Mouse (Mus musculus) midbrain, embryonic 12.5 days (tissue): ENCODE measurements around the gene Lrrc61. TPM values are rescaled to one million over a fixed set of nuclear protein-coding genes. Genes with fewer than 3 reads are reported as not detected.

Experiments used
- ATAC-seq: fragments of 200-750 bp; cut with Nextera tagmentation; 2 replicates; pipeline ENCODE4 v1.8.0; 2017; ENCODE audit warnings: low read depth, moderate TSS enrichment, moderate library complexity; ENCODE audit not compliant: low FRiP score
- H3K27ac ChIP-seq: fragments of 300-500 bp; sonication (generic); replicated peaks from 2 replicates; pipeline ENCODE4 v1.5.1; 2016; ENCODE audit warnings: mild to moderate bottlenecking
- H3K27me3 ChIP-seq: fragments of 300-500 bp; sonication (generic); 2 replicates; pipeline ENCODE4 v1.6.1; 2016; ENCODE audit warnings: mild to moderate bottlenecking
- H3K36me3 ChIP-seq: fragments of 300-500 bp; sonication (generic); 2 replicates; pipeline ENCODE4 v1.6.1; 2016
- H3K4me1 ChIP-seq: fragments of 300-500 bp; sonication (generic); 2 replicates; pipeline ENCODE4 v1.6.1; 2016
- H3K4me2 ChIP-seq: fragments of 300-500 bp; sonication (generic); replicated peaks from 2 replicates; pipeline ENCODE4 v1.6.1; 2016; ENCODE audit warnings: mild to moderate bottlenecking, moderate library complexity
- H3K4me3 ChIP-seq: fragments of 300-500 bp; sonication (generic); 2 replicates; pipeline ENCODE4 v1.5.1; 2016; ENCODE audit warnings: mild to moderate bottlenecking
- H3K9ac ChIP-seq: fragments of 300-500 bp; sonication (generic); replicated peaks from 2 replicates; pipeline ENCODE4 v1.6.1; 2016; ENCODE audit warnings: mild to moderate bottlenecking, moderate library complexity
- H3K9me3 ChIP-seq: fragments of 300-500 bp; sonication (generic); 2 replicates; pipeline ENCODE4 v1.6.1; 2016; ENCODE audit warnings: mild to moderate bottlenecking
- whole genome bisulfite sequencing: fragments of 180-500 bp; shearing (Covaris S2); methylation state at CpG from one replicate; pipeline ENCODE4 v1.1.7; 2016; 5-methylcytosine and 5-hydroxymethylcytosine counted together
- polyA plus RNA-seq: library from polyadenylated mRNA; unstranded; fragments of >200 nt; fragmentation: Nextera tagmentation; extraction: Ambion mirVana; gene quantifications from 2 replicates; pipeline ENCODE4 v1.2.1, GENCODE M21; 2016

The Lrrc61 gene
- polyA plus RNA-seq, 1 experiment from 2014 or later: 18.1 TPM

- Histone ChIP-seq H3K27me3 (no peaks in the 10 kb centered on the region), H3K4me1 (no peaks in the 10 kb centered on the region), H3K9ac (no peak overlapping the region), H3K9me3 (no peaks in the 10 kb centered on the region), H3K36me3 (no peaks in the 10 kb centered on the region), H3K4me2 (no peak overlapping the region), H3K4me3 (no peak overlapping the region), H3K27ac (no peak overlapping the region)
- no peak for ATAC-seq
- WGBS: 74% methylated on average over 5 of the region's 5 CpGs
Measured at GRCm38 (mm10) chr6:48578736-48579135, 24.1 kb downstream of the Lrrc61 start.

GRCm38 (mm10) chr6:48579215-48579648, 24.6 kb downstream of the Lrrc61 start:
- WGBS: 50% methylated on average over 5 of the region's 5 CpGs
- no peak overlapping the region for H3K9ac ChIP-seq
- no peak overlapping the region for H3K27ac ChIP-seq
- no peak overlapping the region for H3K4me2 ChIP-seq
- H3K27me3 ChIP-seq: no peaks in the 10 kb centered on the region
- H3K4me3 ChIP-seq: no peak overlapping the region
- H3K9me3 ChIP-seq: no peaks in the 10 kb centered on the region
- H3K4me1 ChIP-seq: no peaks in the 10 kb centered on the region
- no peaks in the 10 kb centered on the region for H3K36me3 ChIP-seq
- ATAC-seq: no peak

GRCm38 (mm10) chr6:48581257-48581656, 26.7 kb downstream of the Lrrc61 start:
- H3K4me3 ChIP-seq: no peak overlapping the region
- H3K36me3 ChIP-seq: no peaks in the 10 kb centered on the region
- H3K27me3 ChIP-seq: no peaks in the 10 kb centered on the region
- no peaks in the 10 kb centered on the region for H3K4me1 ChIP-seq
- H3K4me2 ChIP-seq: no peak overlapping the region
- WGBS: 26% methylated on average over 3 of the region's 3 CpGs
- no peak for ATAC-seq
- no peaks in the 10 kb centered on the region for H3K9me3 ChIP-seq
- H3K9ac ChIP-seq: no peak overlapping the region
- H3K27ac ChIP-seq: no peak overlapping the region

GRCm38 (mm10) chr6:48582037-48582436, 27.4 kb downstream of the Lrrc61 start:
- no peak overlapping the region for H3K9ac ChIP-seq
- no peaks in the 10 kb centered on the region for H3K9me3 ChIP-seq
- no peak overlapping the region for H3K27ac ChIP-seq
- no peaks in the 10 kb centered on the region for H3K4me1 ChIP-seq
- no peak for ATAC-seq
- WGBS: 73% methylated on average over 3 of the region's 3 CpGs
- H3K27me3 ChIP-seq: no peaks in the 10 kb centered on the region
- no peaks in the 10 kb centered on the region for H3K36me3 ChIP-seq
- H3K4me2 ChIP-seq: no peak overlapping the region
- no peak overlapping the region for H3K4me3 ChIP-seq

GRCm38 (mm10) chr6:48589194-48589750, 34.7 kb downstream of the Lrrc61 start, which contains the start of gene Gm45021:
Gm45021 (plus strand) TSS chr6:48589610.
- Histone ChIP-seq H3K36me3 (no peaks in the 10 kb centered on the region), H3K27ac (no peak within 1 kb of the TSS), H3K4me2 (no peak within 1 kb of the TSS), H3K9ac (no peak within 1 kb of the TSS), H3K27me3 (no peaks in the 10 kb centered on the region), H3K4me1 (0 out of 2 replicates have a peak, but pooled peaks cover 6% of the 10 kb centered on the region), H3K9me3 (no peaks in the 10 kb centered on the region), H3K4me3 (no peak within 1 kb of the TSS)
- ATAC-seq: no peak
- WGBS: 72% methylated on average over 6 of the region's 6 CpGs

- H3K9me3 ChIP-seq: peaks cover 3% of the 10 kb centered on the region; the same call in 1 of the 2 replicates
- no peak overlapping the region for H3K4me2 ChIP-seq
- H3K36me3 ChIP-seq: peaks cover 8% of the 10 kb centered on the region
- no peaks in the 10 kb centered on the region for H3K27me3 ChIP-seq
- peaks cover 17% of the 10 kb centered on the region for H3K4me1 ChIP-seq
- no peak overlapping the region for H3K9ac ChIP-seq
- H3K4me3 ChIP-seq: no peak overlapping the region
- ATAC-seq: no peak
- 92% methylated on average over 3 of the region's 3 CpGs for WGBS
- H3K27ac ChIP-seq: no peak overlapping the region
Measured at GRCm38 (mm10) chr6:48591221-48591845, 36.7 kb downstream of the Lrrc61 start.

GRCm38 (mm10) chr6:48591871-48592270, 37.3 kb downstream of the Lrrc61 start:
- Histone ChIP-seq H3K27me3 (no peaks in the 10 kb centered on the region), H3K36me3 (peaks cover 13% of the 10 kb centered on the region), H3K4me1 (peaks cover 17% of the 10 kb centered on the region), H3K4me2 (no peak overlapping the region), H3K9me3 (peaks cover 7% of the 10 kb centered on the region), H3K27ac (no peak overlapping the region), H3K9ac (no peak overlapping the region), H3K4me3 (no peak overlapping the region)
- WGBS: 91% methylated on average over 6 of the region's 6 CpGs
- no peak for ATAC-seq

GRCm38 (mm10) chr6:48593158-48594042, 38.8 kb downstream of the Lrrc61 start, which contains the start of the genes Repin1 and Gm44965:
Repin1 (plus strand) TSS chr6:48593883.
Gm44965 (plus strand) TSS chr6:48593941.
- H3K27ac ChIP-seq: peak within 1 kb of the TSS; percentile 91
- H3K4me3 ChIP-seq: peak within 1 kb of the TSS; percentile 85
- H3K9me3 ChIP-seq: peaks cover 16% of the 10 kb centered on the region
- H3K36me3 ChIP-seq: peaks cover 29% of the 10 kb centered on the region
- H3K9ac ChIP-seq: peak within 1 kb of the TSS; percentile 88
- peaks cover 17% of the 10 kb centered on the region for H3K4me1 ChIP-seq
- H3K27me3 ChIP-seq: no peaks in the 10 kb centered on the region
- ATAC-seq: peak; percentile 93
- WGBS: 3% methylated on average over 44 of the region's 45 CpGs
- H3K4me2 ChIP-seq: peak within 1 kb of the TSS; percentile 82

- Histone ChIP-seq H3K4me3 (peak overlapping the region; percentile 85), H3K27me3 (no peaks in the 10 kb centered on the region), H3K9me3 (peaks cover 16% of the 10 kb centered on the region), H3K9ac (peak overlapping the region; percentile 88), H3K4me1 (peaks cover 17% of the 10 kb centered on the region), H3K27ac (peak overlapping the region; percentile 91), H3K4me2 (peak overlapping the region; percentile 82), H3K36me3 (peaks cover 37% of the 10 kb centered on the region)
- ATAC-seq: peak; percentile 72
- WGBS: under 1% methylated on average over 41 of the region's 41 CpGs
Measured at GRCm38 (mm10) chr6:48594043-48594738, 39.6 kb downstream of the Lrrc61 start.

GRCm38 (mm10) chr6:48595278-48595677, 40.7 kb downstream of the Lrrc61 start:
- Histone ChIP-seq H3K4me2 (peak overlapping the region; percentile 82), H3K36me3 (peaks cover 48% of the 10 kb centered on the region), H3K9me3 (peaks cover 16% of the 10 kb centered on the region), H3K4me1 (peaks cover 17% of the 10 kb centered on the region), H3K9ac (peak overlapping the region; percentile 88), H3K4me3 (peak overlapping the region; percentile 85), H3K27ac (no peak overlapping the region), H3K27me3 (no peaks in the 10 kb centered on the region)
- WGBS: 60% methylated on average over 1 of the region's 1 CpGs
- ATAC-seq: no peak

GRCm38 (mm10) chr6:48596545-48597232, 42.1 kb downstream of the Lrrc61 start:
- WGBS: 96% methylated on average over 45 of the region's 45 CpGs
- Histone ChIP-seq H3K4me1 (peaks cover 24% of the 10 kb centered on the region), H3K4me3 (no peak overlapping the region), H3K36me3 (peaks cover 48% of the 10 kb centered on the region), H3K9me3 (peaks cover 16% of the 10 kb centered on the region), H3K9ac (no peak overlapping the region), H3K27ac (no peak overlapping the region), H3K4me2 (no peak overlapping the region), H3K27me3 (no peaks in the 10 kb centered on the region)
- ATAC-seq: no peak
